Mouse (Mus musculus) myocyte (in vitro differentiated cells): ENCODE results near the gene Mrps18a.

Experiments
- E2F4 ChIP-seq: IDR thresholded peaks from one replicate; pipeline ENCODE4 v1.6.1; 2011; ENCODE audit warnings: mild to moderate bottlenecking, control low read depth, moderate library complexity; ENCODE audit not compliant: insufficient read depth
- MAX ChIP-seq: IDR thresholded peaks from one replicate; pipeline ENCODE4 v1.6.1; 2011; ENCODE audit warnings: low read depth, mild to moderate bottlenecking, control low read depth
- MYOG ChIP-seq, 3 experiments: IDR thresholded peaks; one replicate each; pipeline ENCODE4 v1.6.1; 2011; ENCODE audit warnings: control low read depth in 2 of 3, low read depth in 2 of 3, mild to moderate bottlenecking in 2 of 3; ENCODE audit not compliant: insufficient read length in 2 of 3, control insufficient read depth in 1 of 3, insufficient read depth in 1 of 3
- POLR2A ChIP-seq: IDR thresholded peaks from one replicate; pipeline ENCODE4 v1.6.1; 2011; ENCODE audit warnings: low read depth, mild to moderate bottlenecking, control low read depth, moderate library complexity; ENCODE audit not compliant: insufficient read length
- POLR2AphosphoS2 ChIP-seq: IDR thresholded peaks from one replicate; pipeline ENCODE4 v1.6.1; 2011; ENCODE audit warnings: low read depth, control low read depth; ENCODE audit not compliant: insufficient read length
- REST ChIP-seq: IDR thresholded peaks from one replicate; pipeline ENCODE4 v1.6.1; 2011; ENCODE audit warnings: mild to moderate bottlenecking, control low read depth, moderate library complexity; ENCODE audit not compliant: insufficient read depth, insufficient read length
- SRF ChIP-seq: IDR thresholded peaks from one replicate; pipeline ENCODE4 v1.6.1; 2011; ENCODE audit warnings: low read depth; ENCODE audit not compliant: control insufficient read depth, insufficient read length
- USF1 ChIP-seq: IDR thresholded peaks from one replicate; pipeline ENCODE4 v1.6.1; 2011; ENCODE audit warnings: low read depth, mild to moderate bottlenecking, control low read depth, moderate library complexity

GRCm38 (mm10) chr17:46156680-46157079, 45.9 kb downstream of the Mrps18a start:
- TF ChIP-seq USF1 (no peak), MYOG (IDR thresholded peaks at IDR 0.05; ENCODE audit: control insufficient read depth in 1 of 3, insufficient read depth in 1 of 3, insufficient read length in 2 of 3, low read depth in 2 of 3) (no peak), MAX (no peak), POLR2A (no peak), POLR2AphosphoS2 (no peak), E2F4 (no peak), REST (no peak), SRF (no peak)
